Mouse (Mus musculus) E14TG2a.4 (cell line): ENCODE measurements at regions not wholly inside any gene's neighbourhood (a gene's known extent, or its start where the extent isn't known, plus 50 kb on each side); places are given as distances from the start of the nearest gene placed in this dataset.

ENCODE experiments used
- CTCF ChIP-seq: conservative IDR thresholded peaks from 2 replicates; pipeline ENCODE4 v1.5.1; 2014; ENCODE audit warnings: low read length
- POU5F1 ChIP-seq: IDR thresholded peaks from 2 replicates; pipeline ENCODE4 v1.6.1; 2014; ENCODE audit warnings: low read length, borderline replicate concordance

- TF ChIP-seq CTCF = 0 out of 2 replicates have a peak, but pooled peaks have one; percentile 8
- no peak for TF ChIP-seq POU5F1
Observed at GRCm38 (mm10) chr3:153053163-153053562, 71.1 kb upstream of the St6galnac5 start.
